Mouse (Mus musculus) 3134 (cell line): Measurements from ENCODE around the gene Ccdc71.

ENCODE experiments used
- DNase-seq: peaks from one replicate; pipeline ENCODE4 v3.0.0-alpha.2; 2011; ENCODE audit warnings: low spot score; ENCODE audit not compliant: insufficient read length; ENCODE audit errors: extremely low read depth

The Ccdc71 gene

DNA sequence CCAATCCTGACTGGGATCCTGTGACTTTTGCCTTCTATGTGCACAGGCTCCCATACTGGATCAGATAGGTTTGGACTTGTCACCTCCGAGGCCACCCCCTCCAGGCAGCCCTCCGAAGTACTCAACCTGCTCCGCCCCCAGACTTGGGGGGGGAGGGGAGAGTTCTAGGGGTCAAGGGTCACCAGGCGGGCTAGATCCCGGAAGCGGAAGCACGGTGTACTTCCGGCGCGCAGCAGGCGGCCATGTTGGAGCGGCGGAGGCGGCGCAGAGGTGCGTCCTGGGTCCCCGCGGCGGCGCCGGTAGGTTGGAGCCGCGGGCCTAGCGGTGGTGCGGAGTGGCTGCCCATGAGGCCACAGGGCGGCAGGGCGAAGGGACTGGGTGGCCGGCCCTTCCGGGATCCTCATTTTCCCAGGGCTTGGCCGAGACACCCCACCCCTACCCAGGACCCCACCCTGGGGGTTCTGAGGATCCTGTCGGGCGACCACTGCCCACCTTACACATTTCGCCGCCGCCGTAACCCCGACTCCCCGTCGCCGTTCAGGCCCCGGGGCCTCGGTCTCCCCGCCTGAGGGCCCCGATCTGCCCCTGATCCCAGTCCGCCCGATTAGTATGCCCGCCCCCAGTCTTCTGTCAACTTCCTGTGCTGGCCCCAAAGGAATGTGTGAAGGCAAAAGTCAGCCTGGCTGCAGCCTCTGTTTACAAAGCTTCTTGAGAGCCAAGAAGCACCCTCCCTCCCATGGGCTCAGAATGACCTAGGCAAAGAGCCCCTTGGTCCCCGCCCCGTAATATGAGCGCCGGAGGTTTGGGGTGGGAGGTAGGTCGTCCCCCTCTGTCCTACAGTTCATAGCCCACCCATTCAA is at the start of gene Ccdc71:
Gene Ccdc71, plus strand, starts transcription at position 209 of the 860 bp plus-strand sequence.
- DNase-seq: peak; percentile 85

DNA sequence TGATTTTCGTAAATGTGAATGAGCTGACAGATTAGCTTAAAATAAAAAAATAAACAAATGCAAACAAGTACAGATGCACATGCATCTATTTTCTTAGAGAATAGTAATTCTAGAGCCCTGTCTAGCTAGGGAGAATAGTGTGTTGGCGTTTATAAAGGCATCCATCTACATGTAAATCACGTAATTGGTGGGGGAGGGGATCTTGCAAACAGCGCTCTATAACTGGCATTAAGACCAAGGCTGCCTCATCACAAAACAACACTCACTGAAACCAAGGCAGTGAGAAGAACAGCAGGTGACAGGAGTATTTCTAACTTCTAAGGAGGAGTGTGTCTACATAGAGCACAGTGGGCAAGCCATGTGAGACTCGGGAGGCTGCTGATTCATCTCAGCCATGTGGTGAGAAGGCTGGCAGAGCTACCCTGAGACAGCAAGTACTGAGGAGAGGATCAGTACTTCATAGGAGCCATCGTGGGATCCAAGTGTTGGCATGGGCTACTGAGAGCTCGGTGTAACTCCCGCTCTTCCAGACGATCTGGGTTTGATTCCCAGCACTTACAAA is 48.9 kb upstream of the Ccdc71 start:
- no peak for DNase-seq

GRCm38 (mm10) chr9:108412221-108412620 is 48.1 kb upstream of the Ccdc71 start:
- no peak for DNase-seq

DNA sequence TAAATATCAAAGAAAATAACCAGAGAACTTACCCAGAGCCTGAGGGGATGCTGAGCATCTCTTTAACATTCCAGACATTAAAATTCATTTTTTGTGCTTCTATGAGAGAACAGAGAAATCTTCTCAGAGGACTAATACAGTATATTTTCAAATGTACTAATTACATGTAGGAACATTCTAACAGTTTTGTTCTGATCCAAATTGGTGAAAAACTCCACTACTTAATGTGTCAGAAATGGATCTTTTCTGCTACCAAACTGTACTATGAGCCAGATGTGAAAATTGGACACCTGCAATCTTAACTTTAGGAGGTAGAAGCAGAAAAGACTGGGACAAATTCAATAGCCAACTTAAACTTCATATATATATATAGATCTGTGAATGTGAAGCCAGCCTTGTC is 31.9 kb upstream of the Ccdc71 start, which contains the start of gene Ccdc36:
Gene Ccdc36, minus strand, starts transcription at position 101 of the 400 bp plus-strand sequence.
- no peak for DNase-seq

- no peak for DNase-seq
These were observed 28.8 kb upstream of the Ccdc71 start for GRCm38 (mm10) chr9:108431431-108432067.

DNA sequence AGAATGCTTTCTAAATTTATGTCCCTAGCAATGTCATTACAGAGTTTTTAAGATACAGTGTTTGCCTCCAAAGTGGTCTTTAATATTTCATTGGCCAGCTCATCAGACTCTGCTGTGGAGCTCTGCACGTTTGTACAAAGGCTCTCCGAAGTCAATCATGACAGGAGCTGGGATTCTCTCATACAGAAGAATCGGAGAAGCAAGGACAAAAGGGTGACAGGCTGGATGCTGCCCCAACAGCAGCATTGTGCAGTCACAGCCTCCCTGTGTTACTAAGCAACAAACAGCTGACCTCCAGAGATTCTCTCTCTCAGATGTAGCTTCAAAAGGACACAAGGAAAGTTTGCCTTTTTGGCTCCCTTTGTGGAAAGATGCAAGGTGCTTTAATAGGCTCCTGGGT is 24.1 kb upstream of the Ccdc71 start, which contains the start of gene BC048562:
Gene BC048562, plus strand, starts transcription at position 301 of the 400 bp plus-strand sequence.
- DNase-seq: no peak

- DNase-seq: no peak
These were observed 21.2 kb upstream of the Ccdc71 start for GRCm38 (mm10) chr9:108439176-108439575.

- DNase-seq: no peak
These were observed 19.8 kb upstream of the Ccdc71 start for GRCm38 (mm10) chr9:108440485-108440884.

GRCm38 (mm10) chr9:108441236-108441919 is 18.9 kb upstream of the Ccdc71 start:
- DNase-seq: no peak

DNA sequence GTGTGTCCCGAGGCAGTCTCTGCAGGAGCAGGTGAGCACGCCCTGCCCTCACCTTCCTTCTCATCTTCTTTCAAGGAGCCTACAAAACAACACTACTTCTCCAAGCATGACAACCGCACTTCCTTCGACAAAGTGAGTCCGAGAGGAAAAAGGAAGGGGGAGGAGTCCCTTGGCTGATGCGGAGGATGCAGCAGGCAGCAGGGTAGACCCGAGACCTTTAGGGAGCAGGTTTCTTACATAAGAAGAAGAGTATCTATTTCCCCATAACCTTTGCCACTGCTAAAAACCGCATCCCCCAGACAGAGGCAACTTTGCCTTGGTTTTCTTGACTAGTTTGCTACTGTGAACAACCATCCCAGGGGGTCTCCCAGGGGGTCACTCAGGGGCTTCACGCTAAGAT is 15.2 kb upstream of the Ccdc71 start:
- no peak for DNase-seq

DNA sequence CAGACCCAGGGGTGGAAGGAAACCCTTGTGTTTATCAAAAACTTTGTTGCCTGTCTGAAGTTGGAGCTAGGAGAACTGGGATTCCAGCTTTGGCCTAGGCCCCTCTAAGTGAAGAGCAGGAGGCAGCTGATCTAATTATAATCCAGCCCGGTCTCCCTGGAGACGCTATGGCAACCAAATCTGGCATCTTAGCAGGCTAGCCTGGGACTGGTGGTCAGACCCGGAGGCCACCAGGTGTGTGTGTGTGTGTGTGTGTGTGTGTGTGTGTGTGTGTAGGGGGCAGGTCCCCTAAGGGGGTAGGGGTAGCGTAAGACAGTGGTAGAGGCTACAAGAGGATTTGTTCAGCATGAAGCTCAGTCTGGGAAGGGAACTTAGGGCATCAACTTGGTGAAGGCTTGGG is 10.5 kb upstream of the Ccdc71 start:
- no peak for DNase-seq

DNA sequence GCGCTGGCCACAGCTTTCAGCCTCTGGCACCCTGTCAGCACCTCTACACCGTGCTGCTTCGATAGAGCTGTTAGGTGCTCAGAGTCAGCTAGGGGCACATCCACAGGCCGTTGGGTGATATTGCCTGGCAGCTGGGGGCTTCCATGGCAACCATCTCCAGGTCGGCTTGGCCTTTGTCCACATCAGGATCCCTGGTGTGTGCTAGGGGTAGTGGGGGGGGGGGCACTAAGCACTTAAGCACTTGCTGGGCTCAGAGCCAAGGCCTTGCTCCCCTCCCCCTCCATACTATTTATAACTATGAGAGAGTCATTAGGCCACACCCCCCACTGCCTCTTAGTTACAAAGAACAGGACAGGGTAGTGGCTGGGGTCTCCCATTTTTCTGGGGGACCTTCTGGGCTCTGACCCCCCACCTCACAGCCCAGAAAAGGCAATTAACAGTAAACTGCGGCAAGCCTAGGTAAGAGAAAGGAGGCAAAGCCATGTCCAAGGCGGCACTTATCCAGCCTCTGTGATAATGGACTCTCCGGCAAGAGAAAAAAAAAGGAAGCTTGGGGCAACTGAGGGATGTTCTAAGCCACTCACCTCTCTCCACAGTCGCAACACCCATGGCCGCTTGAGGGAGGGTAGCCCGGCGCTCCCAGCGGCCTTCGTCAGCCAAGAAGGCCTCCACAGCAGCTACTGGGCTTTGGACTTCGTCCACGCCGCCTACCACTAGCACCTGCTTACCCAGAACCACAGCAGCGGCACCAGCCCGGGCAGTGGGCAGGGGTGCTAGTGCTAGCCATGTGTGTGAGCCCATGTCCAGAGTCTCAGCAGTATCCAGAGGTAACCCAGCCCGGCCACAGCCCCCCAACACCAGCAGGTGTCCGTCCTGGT is 9.8 kb upstream of the Ccdc71 start:
- DNase-seq: no peak

DNA sequence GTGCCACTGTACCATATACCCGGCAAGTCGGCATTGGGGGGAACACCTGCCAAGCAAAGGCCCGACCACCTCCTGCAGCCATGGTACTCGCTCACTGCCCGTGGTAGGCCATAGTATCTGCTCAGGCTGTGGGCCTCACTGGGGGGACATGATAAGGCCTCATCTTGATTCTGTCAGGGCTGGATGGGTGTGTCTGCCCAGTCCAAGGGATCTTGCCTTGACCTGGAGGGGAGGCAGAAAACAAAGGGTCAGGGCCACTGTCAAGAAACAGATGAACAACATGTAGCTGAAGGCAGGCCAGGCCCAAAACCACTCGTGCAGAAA is 9.2 kb upstream of the Ccdc71 start:
- DNase-seq: no peak

GRCm38 (mm10) chr9:108451519-108452160 is 8.7 kb upstream of the Ccdc71 start:
- no peak for DNase-seq

- DNase-seq: no peak
These were observed 7.9 kb upstream of the Ccdc71 start for GRCm38 (mm10) chr9:108452291-108452906.

DNA sequence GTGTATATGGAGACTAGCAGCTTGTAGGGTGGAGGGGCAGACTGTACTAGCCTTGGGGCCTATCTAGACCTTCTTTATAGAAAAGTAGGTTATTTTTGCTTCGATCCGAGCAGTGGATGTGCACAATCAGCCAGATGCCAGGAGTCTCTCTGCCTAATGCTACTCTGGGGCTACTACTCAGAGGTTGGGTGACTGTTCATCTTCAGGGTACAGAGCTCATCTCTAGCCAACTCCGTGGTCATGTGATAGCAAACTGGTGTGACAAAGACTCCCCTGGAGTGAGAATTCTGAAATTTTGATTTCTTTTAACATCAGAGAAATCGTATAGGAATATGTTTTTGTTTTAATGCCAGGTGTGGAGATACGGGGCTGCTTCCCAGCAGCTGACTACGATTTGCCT is 7.4 kb upstream of the Ccdc71 start:
- DNase-seq: no peak

DNA sequence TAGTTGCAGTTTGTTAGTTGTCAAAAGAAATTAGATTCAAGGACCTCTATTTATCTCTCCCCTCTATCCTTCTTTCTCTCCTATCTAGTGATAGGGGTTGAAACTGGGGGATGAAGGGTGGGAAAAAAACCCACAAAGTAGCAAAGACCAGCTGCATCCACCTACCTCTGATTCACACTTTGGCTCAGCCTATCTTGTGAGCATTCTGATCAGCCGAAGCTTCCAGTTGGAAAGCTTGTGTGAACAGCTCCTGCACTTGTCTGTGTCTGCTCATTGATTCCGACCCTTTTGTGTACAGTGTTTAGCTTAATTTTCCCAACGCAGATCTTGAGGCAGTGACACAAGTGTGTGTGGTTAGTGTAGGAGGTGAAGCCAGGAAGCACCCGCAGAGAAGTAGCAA is 6.9 kb upstream of the Ccdc71 start:
- DNase-seq: no peak

GRCm38 (mm10) chr9:108454429-108454828 is 5.9 kb upstream of the Ccdc71 start:
- no peak for DNase-seq
